Mouse (Mus musculus) hindbrain, embryonic 11.5 days (tissue): Measurements from ENCODE around the gene Gab2. TPM values are rescaled to one million over a fixed set of nuclear protein-coding genes. Genes with fewer than 3 reads are reported as not detected.

Source experiments
- ATAC-seq: fragments of 200-750 bp; cut with Nextera tagmentation; 2 replicates; pipeline ENCODE4 v1.8.0; 2017; ENCODE audit warnings: mild to moderate bottlenecking, moderate TSS enrichment, moderate library complexity; ENCODE audit not compliant: low FRiP score
- DNase-seq: peaks from one replicate; pipeline ENCODE4 v3.0.0-alpha.2; 2015; ENCODE audit warnings: low spot score
- H3K27ac ChIP-seq: fragments of 300-500 bp; sonication (generic); 2 replicates; pipeline ENCODE4 v1.5.1; 2014; ENCODE audit warnings: mild to moderate bottlenecking, low read depth, low read length
- H3K27me3 ChIP-seq: fragments of 300-500 bp; sonication (generic); 2 replicates; pipeline ENCODE4 v1.6.1; 2014; ENCODE audit warnings: mild to moderate bottlenecking, low read length, moderate library complexity, mixed read lengths; ENCODE audit not compliant: control insufficient read depth, insufficient read depth
- H3K36me3 ChIP-seq: fragments of 300-500 bp; sonication (generic); 2 replicates; pipeline ENCODE4 v1.6.1; 2014; ENCODE audit warnings: mild to moderate bottlenecking, low read length, moderate library complexity, mixed read lengths; ENCODE audit not compliant: control insufficient read depth, insufficient read depth
- H3K4me1 ChIP-seq: fragments of 300-500 bp; sonication (generic); replicated peaks from 2 replicates; pipeline ENCODE4 v1.6.1; 2014; ENCODE audit warnings: low read length, mixed read lengths; ENCODE audit not compliant: control insufficient read depth, insufficient read depth
- H3K4me2 ChIP-seq: fragments of 300-500 bp; sonication (generic); replicated peaks from 2 replicates; pipeline ENCODE4 v1.6.1; 2014; ENCODE audit warnings: mild to moderate bottlenecking, low read depth, low read length
- H3K4me3 ChIP-seq: fragments of 300-500 bp; sonication (generic); 2 replicates; pipeline ENCODE4 v1.5.1; 2014; ENCODE audit warnings: low read depth, low read length
- H3K9ac ChIP-seq: fragments of 300-500 bp; sonication (generic); 2 replicates; pipeline ENCODE4 v1.6.1; 2014; ENCODE audit warnings: low read depth, low read length
- H3K9me3 ChIP-seq: fragments of 300-500 bp; sonication (generic); 2 replicates; pipeline ENCODE4 v1.6.1; 2016; ENCODE audit warnings: low read length; ENCODE audit not compliant: control insufficient read depth
- WGBS: fragments of 180-500 bp; shearing (Covaris S2); extraction: QIAGEN DNeasy Blood & Tissue Kit; methylation state at CpG from one replicate; pipeline ENCODE4 v1.1.7; 2014; 5-methylcytosine and 5-hydroxymethylcytosine counted together
- polyA plus RNA-seq: library from polyadenylated mRNA; unstranded; fragments of >200 nt; fragmentation: Nextera tagmentation; extraction: Ambion mirVana; gene quantifications from 2 replicates; pipeline ENCODE4 v1.2.1, GENCODE M21; 2014

The Gab2 gene
- polyA plus RNA-seq, 1 experiment from 2014 or later, result 8.1 TPM

DNA sequence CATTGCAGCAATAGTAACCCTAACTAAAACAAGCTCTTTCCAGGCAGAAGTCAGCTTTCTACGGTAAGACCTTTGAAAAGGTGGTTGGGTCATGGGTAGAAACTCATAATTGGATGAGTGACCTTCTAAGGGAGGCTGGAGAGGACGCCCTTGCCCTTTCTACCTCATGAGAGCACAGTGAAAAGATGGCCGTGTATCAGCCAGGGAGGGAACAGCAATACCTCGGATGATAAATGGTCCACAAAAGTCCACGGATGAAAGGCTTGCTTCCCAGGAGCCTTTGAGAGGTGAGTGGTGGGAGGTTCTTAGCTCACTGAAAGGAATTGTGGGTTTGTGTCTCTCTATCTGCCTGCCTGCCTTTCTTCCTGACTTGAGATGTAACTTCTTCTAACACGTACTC lies 272.0 kb downstream of the Gab2 start:
- no peaks in the 10 kb centered on the region for H3K4me1 ChIP-seq
- DNase-seq, result no peak
- no peak overlapping the region for H3K27ac ChIP-seq
- no peak overlapping the region for H3K9ac ChIP-seq
- H3K36me3 ChIP-seq, result no peaks in the 10 kb centered on the region
- H3K9me3 ChIP-seq, result no peaks in the 10 kb centered on the region
- H3K27me3 ChIP-seq, result no peaks in the 10 kb centered on the region
- no peak overlapping the region for H3K4me2 ChIP-seq
- no peak overlapping the region for H3K4me3 ChIP-seq
- no peak for ATAC-seq
- WGBS, result 90% methylated on average over 6 of the region's 6 CpGs

DNA sequence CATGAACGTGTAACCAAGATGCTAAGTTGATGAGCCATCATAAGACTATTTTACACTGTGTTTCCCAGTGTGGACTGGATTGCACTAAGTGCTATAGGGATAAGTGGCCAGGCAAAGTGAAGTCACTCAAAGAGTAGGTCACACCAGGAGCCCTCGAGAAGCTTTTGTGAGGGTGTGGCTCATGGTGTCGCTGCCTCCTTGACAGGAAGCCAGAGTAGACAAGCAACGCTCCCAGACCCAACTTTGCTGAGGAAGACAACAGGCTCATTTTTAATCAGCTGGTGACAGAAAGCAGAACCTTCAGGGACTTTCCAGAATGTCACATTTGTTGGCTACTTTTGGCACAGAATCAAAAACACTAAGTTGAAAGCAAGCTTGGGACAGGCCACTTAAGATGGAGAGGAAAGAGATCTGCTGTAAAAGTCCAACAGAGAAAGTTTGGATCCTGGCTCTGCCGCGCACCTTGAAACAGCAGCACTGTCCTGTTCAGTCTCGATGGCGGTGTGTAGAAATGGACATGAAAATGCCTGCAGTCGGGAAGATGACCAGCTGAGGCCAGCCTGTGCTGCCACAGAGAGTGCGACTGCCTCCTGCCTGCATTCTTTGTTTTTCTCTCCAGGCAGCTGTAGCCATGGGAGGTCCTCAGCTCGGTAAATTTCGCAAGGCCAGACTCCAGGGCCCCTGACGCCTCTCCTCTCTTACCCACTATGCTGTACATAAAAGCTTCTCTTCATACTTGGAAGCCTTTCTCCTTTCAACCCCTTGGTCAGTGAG lies 273.9 kb downstream of the Gab2 start:
- Histone ChIP-seq H3K36me3 (no peaks in the 10 kb centered on the region), H3K27me3 (no peaks in the 10 kb centered on the region), H3K4me2 (no peak overlapping the region), H3K4me1 (no peaks in the 10 kb centered on the region), H3K4me3 (no peak overlapping the region), H3K27ac (no peak overlapping the region), H3K9ac (no peak overlapping the region), H3K9me3 (no peaks in the 10 kb centered on the region)
- DNase-seq (no peak), ATAC-seq (no peak)
- 46% methylated on average over 13 of the region's 13 CpGs for WGBS

DNA sequence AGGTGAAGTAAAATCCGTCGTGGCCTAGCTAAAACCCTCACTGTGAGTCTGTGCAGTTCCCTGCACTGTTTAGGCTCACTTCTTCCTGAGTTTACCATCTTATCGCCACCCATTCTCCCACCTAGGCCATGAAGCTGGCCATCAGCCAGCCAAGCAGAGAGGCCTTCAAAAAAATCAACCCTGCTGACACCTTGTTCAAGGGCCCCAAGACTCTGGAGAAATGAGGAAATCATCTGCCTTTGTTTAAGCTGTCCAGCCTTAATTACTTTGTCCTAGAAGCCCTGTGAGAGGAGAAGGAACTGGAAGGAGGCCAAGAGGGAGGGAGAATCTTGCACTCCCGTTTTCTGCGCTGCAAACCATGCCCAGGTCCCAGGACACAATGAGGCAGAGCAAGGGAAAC lies 274.9 kb downstream of the Gab2 start:
- H3K4me1 ChIP-seq, result no peaks in the 10 kb centered on the region
- H3K9me3 ChIP-seq, result no peaks in the 10 kb centered on the region
- no peaks in the 10 kb centered on the region for H3K36me3 ChIP-seq
- no peak overlapping the region for H3K27ac ChIP-seq
- no peaks in the 10 kb centered on the region for H3K27me3 ChIP-seq
- no peak overlapping the region for H3K4me3 ChIP-seq
- DNase-seq (no peak), ATAC-seq (no peak)
- 87% methylated on average over 5 of the region's 5 CpGs for WGBS
- H3K4me2 ChIP-seq, result no peak overlapping the region
- H3K9ac ChIP-seq, result no peak overlapping the region

DNA sequence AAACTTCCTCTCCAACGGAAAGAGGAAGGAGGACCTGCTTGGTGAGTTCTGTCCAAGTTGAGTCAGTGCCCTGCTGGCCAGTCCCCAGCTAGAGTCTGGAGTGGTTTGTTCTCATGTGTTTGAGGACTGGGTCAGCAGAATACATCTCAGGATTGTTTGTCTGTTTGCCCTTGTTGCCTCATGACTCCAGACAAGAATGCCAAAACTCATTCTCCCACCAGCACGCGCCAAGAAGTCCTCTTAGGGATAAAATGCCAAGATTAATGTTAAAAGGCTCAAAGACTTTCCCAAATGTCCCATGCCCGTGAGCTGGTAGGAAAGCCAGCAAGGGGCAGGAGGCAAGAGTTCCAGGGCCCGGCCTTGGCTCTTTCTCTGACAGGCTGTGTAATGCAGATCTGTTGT lies 275.5 kb downstream of the Gab2 start:
- 85% methylated on average over 5 of the region's 5 CpGs for WGBS

DNA sequence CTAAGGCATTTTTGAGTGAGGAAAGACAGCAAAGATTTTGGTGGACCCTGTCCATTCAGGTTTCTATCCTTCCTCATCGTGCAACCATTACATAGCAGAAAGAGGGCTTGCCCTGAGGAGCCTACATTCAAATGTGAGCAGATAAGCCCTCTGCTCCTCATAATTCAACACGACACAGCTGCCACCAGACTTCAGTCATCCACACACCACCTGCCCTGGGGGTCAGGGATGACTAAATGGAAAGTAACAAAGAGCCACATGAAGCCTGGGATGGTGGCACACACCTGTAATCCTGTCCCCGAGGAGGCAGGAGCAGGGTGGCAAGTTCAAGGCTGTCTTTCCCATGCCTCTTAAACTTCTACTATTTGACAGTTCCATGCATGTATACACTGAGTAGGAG lies 276.5 kb downstream of the Gab2 start:
- no peaks in the 10 kb centered on the region for H3K9me3 ChIP-seq
- no peaks in the 10 kb centered on the region for H3K4me1 ChIP-seq
- ATAC-seq, result no peak
- no peaks in the 10 kb centered on the region for H3K36me3 ChIP-seq
- 85% methylated on average over 3 of the region's 3 CpGs for WGBS
- no peak overlapping the region for H3K9ac ChIP-seq
- no peak overlapping the region for H3K4me2 ChIP-seq
- no peaks in the 10 kb centered on the region for H3K27me3 ChIP-seq
- H3K27ac ChIP-seq, result no peak overlapping the region
- H3K4me3 ChIP-seq, result no peak overlapping the region
- DNase-seq, result no peak

More for the DNA sequence above, 275.5 kb downstream of the Gab2 start:
- DNase-seq (no peak), ATAC-seq (no peak)
- Histone ChIP-seq H3K27ac (no peak overlapping the region), H3K9ac (no peak overlapping the region), H3K36me3 (no peaks in the 10 kb centered on the region), H3K4me1 (no peaks in the 10 kb centered on the region), H3K27me3 (no peaks in the 10 kb centered on the region), H3K4me2 (no peak overlapping the region), H3K9me3 (no peaks in the 10 kb centered on the region), H3K4me3 (no peak overlapping the region)

DNA sequence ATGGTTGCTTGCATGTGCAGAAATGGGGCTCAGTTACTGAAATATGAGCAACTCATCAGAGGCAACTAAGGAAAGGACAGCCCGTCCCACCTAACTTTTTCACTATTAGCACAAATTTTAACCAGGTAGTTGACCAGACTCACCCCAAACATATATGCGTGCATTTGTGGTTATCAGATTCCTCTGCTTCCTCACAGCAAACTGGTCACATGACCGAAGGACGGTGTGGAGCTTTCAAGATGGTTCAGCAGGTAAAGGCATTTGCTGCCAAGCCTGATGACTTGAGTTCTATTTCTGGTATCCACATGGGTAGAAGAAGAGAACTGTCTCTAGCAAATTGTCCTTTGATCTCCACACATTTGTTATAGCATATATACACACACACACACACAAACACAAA lies 277.0 kb downstream of the Gab2 start:
- Histone ChIP-seq H3K9ac (no peak overlapping the region), H3K4me1 (no peaks in the 10 kb centered on the region), H3K27me3 (no peaks in the 10 kb centered on the region), H3K36me3 (no peaks in the 10 kb centered on the region), H3K27ac (no peak overlapping the region), H3K4me3 (no peak overlapping the region), H3K9me3 (no peaks in the 10 kb centered on the region), H3K4me2 (no peak overlapping the region)
- WGBS, result 94% methylated on average over 4 of the region's 4 CpGs
- no peak for DNase-seq
- ATAC-seq, result no peak

Other genes with a start within 250 kb of the Gab2 start
- 22.1 and 23.4 TPM in 2 replicates for gene Nars2, start 130.1 kb upstream of the Gab2 start, polyA plus RNA-seq